Mouse (Mus musculus) cerebellum, adult 11 months (tissue): ENCODE data around the gene Ifngr2.

ENCODE experiments used
- DNase-seq: peaks from one replicate; pipeline ENCODE4 v3.0.0; 2022

The Ifngr2 gene

GRCm38 (mm10) chr16:91537065-91537464 lies 9.8 kb upstream of the Ifngr2 start:
- DNase-seq = no peak

- no peak for DNase-seq
Measured at GRCm38 (mm10) chr16:91538051-91538450, 8.8 kb upstream of the Ifngr2 start.

GRCm38 (mm10) chr16:91538513-91538912 lies 8.4 kb upstream of the Ifngr2 start:
- no peak for DNase-seq

- DNase-seq = no peak
Measured at GRCm38 (mm10) chr16:91541573-91542081, 5.2 kb upstream of the Ifngr2 start.

- DNase-seq = no peak
Measured at GRCm38 (mm10) chr16:91543619-91544018, 3.3 kb upstream of the Ifngr2 start.

- DNase-seq = no peak
Measured at GRCm38 (mm10) chr16:91545597-91546281, 1.1 kb upstream of the Ifngr2 start.

GRCm38 (mm10) chr16:91546391-91546835 lies 459 bp upstream of the Ifngr2 start:
- DNase-seq = no peak

- no peak for DNase-seq
Measured at GRCm38 (mm10) chr16:91547974-91548373, 1.1 kb downstream of the Ifngr2 start.

- no peak for DNase-seq
Measured at GRCm38 (mm10) chr16:91548586-91548985, 1.7 kb downstream of the Ifngr2 start.

- DNase-seq = no peak
Measured at GRCm38 (mm10) chr16:91548996-91549395, 2.1 kb downstream of the Ifngr2 start.

- no peak for DNase-seq
Measured at GRCm38 (mm10) chr16:91549616-91550015, 2.7 kb downstream of the Ifngr2 start.

- DNase-seq = no peak
Measured at GRCm38 (mm10) chr16:91551081-91551524, 4.2 kb downstream of the Ifngr2 start.

- DNase-seq = no peak
Measured at GRCm38 (mm10) chr16:91552072-91552471, 5.2 kb downstream of the Ifngr2 start.

GRCm38 (mm10) chr16:91553625-91554024 lies 6.8 kb downstream of the Ifngr2 start:
- DNase-seq = no peak

- DNase-seq = no peak
Measured at GRCm38 (mm10) chr16:91555017-91555605, 8.2 kb downstream of the Ifngr2 start.

GRCm38 (mm10) chr16:91556659-91557058 lies 9.8 kb downstream of the Ifngr2 start:
- no peak for DNase-seq

GRCm38 (mm10) chr16:91557214-91557613 lies 10.3 kb downstream of the Ifngr2 start:
- no peak for DNase-seq

- DNase-seq = no peak
Measured at GRCm38 (mm10) chr16:91557693-91558092, 10.8 kb downstream of the Ifngr2 start.

GRCm38 (mm10) chr16:91561099-91561498 lies 14.2 kb downstream of the Ifngr2 start:
- no peak for DNase-seq

- no peak for DNase-seq
Measured at GRCm38 (mm10) chr16:91561541-91562457, 14.9 kb downstream of the Ifngr2 start.

- DNase-seq = no peak
Measured at GRCm38 (mm10) chr16:91564580-91565291, 17.9 kb downstream of the Ifngr2 start.

- no peak for DNase-seq
Measured at GRCm38 (mm10) chr16:91565292-91565951, 18.6 kb downstream of the Ifngr2 start.
